Mouse (Mus musculus) heart, adult 18-20 months (tissue): Measurements from ENCODE around the gene Ccdc130. TPM values are rescaled to one million over a fixed set of nuclear protein-coding genes. Genes with fewer than 3 reads are reported as not detected.

Source experiments
- DNase-seq, 2 experiments: peaks; one replicate each; pipeline ENCODE4 v3.0.0; 2021 to 2022; ENCODE audit warnings: mixed read lengths in 1 of 2
- long read RNA-seq, 2 experiments: library from polyadenylated mRNA; stranded (forward); transcript quantifications; one replicate each; pipeline ENCODE4 v2.0.0; 2021
- total RNA-seq, 2 experiments: library from RNA; stranded (reverse); gene quantifications; 2 replicates each; pipeline ENCODE4 v1.2.3; 2021

The Ccdc130 gene
- 10 to 100 TPM in 1 of 2 experiments, 1 to 10 TPM in 1; 8.8 to 11.0 TPM for total RNA-seq
- long read RNA-seq, experiment 1, partial matches to known transcripts = 1 of 4 reads
- long read RNA-seq, experiment 1, other reads (novel, unspliced or antisense) = 2 of 4 reads
- long read RNA-seq, experiment 2, transcript Ccdc130-202 (10 exons, 2,119 nt) = major isoform, 5 of 8 reads
- long read RNA-seq, experiment 2, partial matches to known transcripts = 3 of 8 reads
- long read RNA-seq, experiment 2, other reads (novel, unspliced or antisense) = 0 of 8 reads

DNA sequence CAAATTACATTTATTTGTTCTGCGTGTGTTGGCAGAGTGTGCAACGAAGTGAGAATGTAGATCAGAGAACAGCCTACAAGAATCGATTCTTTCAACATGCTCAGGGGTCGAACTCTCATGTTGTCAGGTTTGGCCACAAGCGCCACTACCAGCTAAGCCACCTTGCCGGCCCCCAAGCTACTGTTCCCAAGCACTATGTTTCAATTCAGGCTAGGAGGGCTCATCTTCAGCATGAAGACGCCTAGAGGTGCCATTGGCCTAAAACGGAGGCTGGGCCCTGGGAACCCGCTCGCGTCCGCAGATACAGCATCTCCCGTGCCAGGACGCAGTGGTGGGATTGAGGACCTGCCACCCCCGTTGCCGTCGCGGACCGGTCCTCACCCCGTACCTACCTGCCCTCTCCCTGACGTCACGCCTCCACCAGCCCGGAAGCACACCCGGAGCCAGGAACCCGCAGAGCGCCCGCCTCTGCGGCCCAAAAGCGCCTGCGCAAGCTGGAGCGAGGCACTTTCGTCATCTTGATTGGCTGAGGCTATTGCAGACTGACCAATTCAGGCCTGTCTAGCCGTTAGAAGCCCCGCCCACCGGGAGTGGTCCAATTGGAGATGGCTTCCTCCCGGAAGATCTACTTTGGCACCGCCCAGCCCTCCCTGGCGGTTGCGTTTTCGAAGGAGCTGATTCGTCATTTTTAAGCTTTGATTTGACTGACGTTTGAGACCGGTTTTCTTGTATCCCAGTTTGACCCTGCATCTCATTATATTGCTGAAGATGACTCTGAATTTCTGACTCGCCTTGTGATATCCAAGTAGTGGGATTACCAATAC, at the start of gene Ccdc130:
Gene Ccdc130 (minus strand): TSS at position 431 of the 824 bp plus-strand sequence.
- DNase-seq = peak; percentile 100

DNA sequence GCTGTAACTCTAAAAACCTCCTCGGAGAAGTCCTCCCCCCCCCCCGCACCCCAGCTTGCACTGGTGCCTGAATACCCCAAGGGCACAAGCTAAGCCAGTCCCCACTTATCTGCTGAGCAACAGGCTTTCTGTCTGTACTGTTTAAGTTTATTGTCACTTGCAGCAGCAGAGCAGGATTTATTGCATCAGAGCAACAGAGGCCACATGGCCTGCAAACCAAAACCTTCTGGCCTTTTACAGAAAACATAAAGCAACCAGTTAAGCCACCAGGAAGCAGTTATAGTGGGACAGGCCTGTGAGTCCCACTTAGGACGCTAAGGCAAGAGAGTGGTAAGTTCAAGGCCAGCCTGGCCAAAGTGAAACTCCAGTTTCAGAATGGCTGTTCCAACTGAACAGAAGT, 38.2 kb upstream of the Ccdc130 start:
- no peak for DNase-seq

DNA sequence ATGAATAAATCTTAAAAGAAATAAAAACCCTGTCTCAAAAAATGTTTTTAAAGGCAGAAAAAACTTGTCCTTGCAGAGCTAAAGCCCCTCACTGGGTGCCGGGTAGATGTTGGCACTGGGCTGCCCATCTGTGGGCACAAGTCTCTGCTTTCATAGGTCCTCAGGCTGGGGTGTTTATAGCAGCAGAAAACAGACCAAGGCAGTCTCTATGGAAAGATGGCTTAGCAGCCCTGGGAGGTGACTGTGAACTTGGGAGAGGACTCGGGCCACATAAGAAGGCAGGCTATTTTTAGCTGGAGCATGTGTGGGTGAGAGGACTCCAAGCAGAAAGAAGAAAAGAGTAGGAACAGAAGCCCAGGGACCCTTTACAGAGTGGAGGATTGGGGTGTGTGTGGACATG, 33.8 kb upstream of the Ccdc130 start:
- DNase-seq = peak; percentile 16 to 30

DNA sequence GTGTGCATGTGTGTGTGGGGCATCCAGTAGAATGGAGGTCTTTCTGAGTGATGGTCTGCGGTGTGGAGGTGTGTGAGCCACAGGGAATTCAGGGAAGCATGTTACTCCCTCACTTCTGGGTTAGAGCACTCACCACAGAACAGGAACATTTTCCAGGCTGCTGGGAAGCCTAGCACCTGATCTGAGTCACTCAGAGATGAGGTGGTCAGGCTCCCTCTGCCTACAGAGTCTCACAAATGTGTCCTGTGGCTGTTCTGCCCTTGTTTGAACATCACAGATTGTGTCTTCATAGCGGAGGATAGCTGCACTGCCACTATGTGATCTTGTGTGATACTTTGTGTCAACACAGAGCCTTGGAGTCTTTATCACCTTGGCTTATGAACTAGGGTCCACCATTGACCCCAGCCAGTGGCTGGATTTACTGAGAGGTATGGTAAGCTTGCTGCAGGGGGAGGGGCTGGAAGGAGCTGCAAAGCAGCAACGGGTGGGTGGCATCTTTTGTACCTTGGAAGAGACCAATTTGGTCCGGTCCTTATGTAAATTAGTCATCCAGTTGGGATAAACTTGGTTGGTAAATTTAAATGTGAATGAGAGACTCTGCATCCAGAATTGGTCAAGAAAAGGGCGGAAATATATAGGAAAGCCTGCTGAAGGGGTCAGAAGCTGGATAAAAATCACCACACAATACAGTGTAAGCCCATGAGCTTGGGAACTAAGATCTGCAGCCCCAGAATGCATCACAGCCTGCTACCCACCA, 27.0 kb upstream of the Ccdc130 start:
- DNase-seq = no peak

DNA sequence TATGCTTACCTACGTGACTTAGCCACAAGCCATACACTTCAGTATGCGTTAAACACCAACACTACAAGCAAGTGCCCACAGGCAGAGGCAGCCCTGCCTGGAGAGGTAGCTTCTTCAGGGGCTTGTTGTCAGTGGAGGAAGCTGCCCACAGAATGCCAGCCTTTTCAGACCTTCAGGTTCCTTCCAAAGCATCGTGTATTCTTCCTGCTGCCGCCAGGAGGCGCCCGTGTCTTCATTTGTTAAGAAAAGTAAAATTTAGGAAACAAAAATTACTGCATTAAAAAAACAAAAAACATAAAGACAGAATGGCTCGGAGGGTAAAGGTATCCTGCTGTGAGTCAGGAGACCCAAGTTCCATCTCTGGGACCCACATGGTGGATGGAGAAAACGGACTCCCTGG, 21.5 kb upstream of the Ccdc130 start:
- DNase-seq = peak in 1 of 2 experiments; percentile 68

DNA sequence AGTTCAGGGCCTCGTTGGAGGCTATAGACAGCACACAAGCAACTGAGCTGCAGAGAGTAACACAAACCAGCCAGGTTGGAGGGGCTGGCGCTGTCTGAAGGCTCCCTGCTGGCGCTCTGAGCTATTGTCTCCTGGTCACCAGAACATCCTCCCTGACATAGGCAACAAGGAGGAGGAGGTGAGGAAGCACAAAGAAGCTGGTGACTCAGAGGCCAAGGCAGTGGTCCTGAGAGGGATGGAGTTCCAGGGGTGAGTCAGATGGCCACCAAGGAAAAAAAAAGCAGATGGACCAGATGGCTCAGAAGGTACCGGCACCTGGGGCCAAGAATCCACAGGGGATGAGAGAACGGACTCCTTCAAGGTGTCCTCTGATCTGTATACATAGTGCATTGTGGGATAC, 20.9 kb upstream of the Ccdc130 start:
- no peak for DNase-seq

DNA sequence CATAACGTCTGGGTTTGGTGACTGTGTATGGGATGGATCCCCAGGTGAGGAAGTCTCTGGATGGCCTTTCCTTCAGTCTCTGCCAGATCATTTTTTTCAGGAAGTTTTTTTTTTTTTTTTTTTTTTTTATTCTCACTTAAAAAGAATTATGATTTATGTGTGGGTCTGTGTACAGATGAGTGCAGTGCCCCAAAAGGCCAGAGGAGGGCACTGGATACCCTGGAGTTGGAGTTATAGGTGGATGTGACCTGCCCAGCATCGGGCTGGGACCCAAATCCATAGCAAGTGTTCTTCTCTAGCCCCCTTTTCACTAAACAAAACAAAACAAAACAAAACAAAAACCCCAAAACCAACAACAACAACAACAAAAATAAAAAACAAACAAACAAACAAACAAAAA, 18.7 kb upstream of the Ccdc130 start:
- DNase-seq = no peak

DNA sequence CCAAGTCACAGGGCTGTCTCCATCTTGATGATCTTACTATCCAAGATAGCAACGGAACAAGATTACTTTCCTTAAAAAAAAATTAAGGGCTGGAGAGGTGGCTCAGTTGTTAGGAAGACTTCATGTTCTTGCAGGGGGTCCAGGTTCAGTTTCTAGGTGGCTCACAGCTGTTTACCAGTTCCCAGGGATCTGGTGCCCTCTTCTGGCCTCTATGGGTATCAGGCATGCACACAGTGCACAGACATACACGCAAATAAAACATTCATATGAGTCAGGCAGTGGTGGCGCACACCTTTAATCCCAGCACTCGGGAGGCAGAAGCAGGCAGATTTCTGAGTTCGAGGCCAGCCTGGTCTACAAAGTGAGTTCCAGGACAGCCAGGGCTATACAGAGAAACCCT, 15.5 kb upstream of the Ccdc130 start:
- peak; percentile 60 to 66 for DNase-seq

DNA sequence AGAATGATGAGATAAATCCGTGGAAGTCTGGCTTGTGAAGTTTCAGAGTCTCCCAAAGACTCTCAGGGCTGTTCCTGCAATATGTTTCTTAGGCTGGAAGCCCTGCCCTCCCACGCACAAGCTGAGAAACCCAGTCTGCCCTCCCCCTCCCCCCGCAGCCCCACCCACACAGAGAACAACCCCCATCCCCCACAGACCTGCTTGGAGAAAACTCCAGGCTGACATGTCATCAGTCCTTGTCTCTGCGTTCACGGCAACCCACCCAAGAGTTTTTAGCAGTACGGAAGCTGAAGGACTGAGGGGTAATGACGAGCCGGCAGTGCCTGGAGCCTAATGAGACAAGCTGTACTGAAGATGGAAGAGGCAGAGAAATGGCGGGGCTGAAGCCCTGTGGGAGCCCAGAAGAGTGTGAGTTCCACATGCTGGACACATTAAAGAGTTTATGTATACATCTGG, 14.5 kb upstream of the Ccdc130 start:
- DNase-seq = peak; percentile 30 to 53

DNA sequence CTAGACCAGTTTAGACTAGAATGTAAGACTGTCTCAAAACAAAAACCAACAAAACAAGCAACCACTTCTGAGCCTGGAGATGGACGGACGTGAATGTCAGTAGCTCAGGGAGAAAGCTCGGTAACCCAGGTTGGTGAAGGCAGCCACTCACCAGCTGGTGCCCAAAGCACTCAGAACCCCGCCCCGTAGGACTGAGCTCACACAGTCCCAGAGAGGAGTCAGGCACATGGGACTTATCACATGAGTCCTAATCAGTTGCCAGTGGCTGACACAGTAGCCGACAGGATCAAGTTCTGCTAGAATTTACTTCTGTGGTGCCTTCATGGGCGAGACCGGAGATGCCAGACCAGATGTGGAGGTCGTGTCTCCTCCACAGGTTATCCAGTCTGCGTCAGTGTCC, 10.6 kb upstream of the Ccdc130 start:
- no peak for DNase-seq

DNA sequence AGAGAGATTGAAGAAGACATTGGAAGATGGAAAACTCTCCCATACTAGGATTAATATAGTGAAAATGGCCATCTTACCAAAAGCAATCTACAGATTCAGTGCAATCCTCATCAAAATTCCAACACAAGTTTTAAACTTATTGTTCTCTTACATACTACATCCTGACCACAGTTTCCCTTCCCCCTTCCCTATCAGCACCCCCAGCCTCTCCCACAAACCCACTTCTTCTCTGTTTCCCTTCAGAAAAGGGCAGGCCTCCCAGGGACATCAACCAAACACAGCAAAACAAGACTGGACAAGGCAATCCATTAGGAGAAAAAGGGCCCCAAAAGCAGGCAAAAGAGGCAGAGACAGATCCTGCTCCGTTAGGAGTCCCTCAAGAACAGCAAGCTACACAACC, 6.3 kb upstream of the Ccdc130 start:
- DNase-seq = no peak

DNA sequence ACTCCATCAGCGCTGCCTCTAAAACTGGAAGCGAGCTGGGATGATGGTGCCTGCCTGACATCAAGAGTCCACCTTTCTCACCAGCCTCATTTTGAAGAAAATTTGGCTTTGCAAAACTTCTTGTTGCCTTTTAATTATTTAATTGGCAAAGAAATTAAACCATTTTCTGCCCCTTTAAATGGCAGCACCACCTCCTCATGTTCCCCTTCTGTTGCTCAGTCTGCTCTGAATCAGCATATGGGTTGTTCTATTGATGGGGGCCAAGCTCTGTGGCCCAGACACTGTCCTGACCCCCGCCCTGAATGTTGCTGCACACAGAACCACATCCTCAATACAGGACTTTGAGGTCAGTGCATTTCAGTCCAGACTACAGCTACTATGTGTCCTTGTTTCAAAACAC, 3.8 kb upstream of the Ccdc130 start:
- no peak for DNase-seq

DNA sequence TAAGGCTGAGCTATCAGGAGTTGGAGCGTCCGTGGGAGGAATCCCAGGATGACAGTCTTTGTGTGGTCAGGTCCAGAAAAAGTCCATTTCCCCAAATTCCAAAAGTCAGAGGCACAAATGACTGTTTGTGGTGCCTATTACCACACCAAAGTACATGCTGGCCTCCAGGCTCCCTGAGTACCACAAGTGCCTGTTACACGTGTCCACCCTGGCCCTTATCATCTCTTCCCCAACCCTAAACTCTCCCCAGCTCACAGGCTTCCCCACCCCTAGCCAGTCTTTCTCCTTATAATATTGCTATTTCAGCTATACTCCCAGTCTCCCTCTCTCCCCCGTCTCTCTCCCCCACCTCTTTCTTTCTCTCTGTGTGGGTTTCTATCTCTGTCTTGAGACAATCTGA, 2.1 kb upstream of the Ccdc130 start:
- no peak for DNase-seq

DNA sequence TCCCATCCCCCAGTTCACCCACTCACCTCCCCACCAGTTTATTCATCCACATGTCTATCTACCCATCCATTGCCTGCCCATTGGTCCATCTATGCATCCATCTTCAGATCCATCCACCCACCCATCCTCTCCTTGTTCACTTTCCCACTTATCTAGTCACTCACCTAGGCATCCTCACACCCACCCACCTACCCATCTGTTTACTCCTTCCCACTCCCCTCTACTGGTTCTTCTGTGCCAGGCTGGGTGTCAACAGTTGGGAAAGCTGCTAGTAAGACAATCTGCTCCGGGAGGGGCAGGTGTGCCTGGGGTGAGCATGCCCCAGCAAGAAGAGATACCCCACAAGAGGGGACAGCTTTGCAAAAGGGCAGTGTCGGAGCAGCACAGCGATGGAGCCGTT, 9.1 kb downstream of the Ccdc130 start:
- DNase-seq = no peak

DNA sequence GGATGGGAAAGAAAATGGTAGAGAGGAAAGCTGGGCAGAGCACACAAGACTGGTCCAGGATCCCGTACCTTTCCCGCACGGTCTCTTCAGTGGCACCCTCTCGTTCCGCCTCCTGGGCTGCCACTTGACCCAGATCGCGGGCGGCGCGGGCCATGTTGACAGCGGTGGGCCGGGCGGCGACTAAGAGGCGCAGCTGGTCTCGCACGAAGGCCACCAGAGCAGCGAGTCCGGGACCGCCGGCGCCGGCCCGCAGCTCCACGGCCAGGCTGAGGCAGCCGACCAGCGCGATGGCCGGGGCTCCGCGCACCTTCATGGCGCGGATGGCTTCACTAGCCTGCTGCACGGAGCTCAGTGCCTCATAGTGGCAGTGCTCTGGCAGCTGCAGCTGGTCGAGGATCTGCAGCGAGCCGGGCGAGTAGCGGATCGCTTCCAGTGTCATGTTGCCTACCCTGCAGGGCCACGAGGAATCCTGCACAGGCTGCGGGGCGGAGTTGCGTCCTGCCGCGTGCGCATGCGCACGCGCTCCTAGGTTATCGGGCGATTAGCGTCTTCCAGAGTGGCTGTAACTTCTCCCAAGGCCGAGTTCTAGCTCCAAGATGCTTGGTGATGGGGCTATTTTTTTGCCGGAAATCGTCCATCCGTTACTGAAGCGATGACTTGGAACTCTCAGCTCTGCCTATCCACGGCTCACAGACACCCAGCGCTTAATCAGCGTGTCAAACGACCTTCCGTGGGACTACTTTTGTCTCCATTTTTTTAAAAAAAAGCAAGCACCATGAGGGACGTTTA, 13.2 kb downstream of the Ccdc130 start, which contains the start of gene Mri1:
Gene Mri1 (minus strand): TSS at position 505 of the 789 bp plus-strand sequence.
- DNase-seq = peak; percentile 85 to 88

DNA sequence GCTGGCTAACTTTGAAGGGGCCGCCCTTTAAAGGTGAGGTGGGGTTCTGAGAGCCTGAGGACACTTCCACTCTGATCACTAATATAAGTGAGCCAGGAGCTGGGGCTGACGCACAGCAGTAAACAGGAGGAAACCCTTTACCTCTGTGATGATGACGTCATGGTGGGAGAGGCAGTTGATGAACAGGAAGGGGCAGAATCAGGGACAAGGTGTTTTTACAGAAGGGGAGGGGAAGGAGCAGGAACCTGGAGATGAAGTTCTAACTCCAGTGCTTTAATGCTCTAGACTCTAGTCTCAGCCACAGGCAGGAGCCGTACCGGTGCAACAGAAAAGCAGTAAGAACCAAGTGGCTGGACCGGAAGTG, 13.7 kb downstream of the Ccdc130 start:
- no peak for DNase-seq

DNA sequence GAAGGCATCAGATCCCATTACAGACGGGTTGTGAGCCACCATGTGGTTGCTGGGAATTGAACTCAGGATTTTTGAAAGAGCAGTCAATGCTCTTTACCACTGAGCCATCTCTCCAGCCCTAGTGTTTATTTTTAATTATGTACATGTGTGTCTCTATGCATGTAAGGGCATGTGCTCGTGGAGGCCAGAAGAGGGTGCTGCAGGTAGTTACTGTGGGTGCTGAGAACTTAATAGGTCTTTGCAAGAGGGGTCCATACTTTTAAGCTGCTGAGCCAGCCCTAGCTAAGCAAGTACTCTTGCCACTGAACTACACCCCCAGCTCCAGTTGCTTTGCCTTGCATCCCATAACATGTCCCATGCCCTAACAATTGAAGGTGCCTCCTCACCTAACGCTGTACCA, 14.3 kb downstream of the Ccdc130 start:
- no peak for DNase-seq

DNA sequence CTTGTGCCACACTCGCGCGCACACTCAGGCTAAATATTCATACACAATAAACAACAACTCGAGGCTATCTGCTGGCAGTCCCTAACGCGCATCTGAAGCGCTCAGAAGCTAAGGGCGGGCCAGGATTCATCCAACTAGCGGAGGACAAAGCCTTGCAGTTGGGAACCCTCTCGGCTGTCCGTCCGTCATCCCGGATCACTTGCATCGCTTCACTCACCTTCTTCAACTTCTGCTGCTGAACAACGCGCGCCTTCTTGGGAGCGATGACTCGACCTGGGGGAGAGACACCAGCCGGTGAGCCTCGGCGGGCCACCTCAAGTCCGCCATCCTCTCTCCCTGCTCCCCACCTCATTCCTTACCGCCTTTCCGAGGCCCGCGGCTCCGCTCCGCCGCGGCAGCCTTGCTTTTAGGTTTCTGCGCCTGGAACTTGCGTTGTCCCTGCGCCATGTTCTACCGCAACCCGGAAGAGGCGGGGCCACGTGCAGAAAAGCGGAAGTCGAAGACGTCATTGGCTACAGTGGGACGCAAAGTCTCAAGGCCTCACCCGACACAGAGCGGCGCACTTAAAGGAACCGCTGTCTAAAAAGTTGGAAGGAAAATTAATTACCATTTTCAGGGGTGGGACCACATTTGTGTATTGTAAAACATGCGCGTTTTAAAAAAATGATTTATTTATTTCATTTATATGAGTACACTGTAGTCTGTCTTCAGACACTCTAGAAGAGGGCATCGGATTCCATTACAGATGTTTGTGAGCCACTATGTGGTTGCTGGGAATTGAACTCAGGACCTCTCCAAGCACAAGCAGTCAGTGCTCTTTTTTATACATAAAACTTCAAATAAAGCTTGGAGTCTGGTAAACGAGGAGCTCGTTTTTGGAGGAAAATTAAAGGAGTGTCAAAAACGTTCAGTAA, 20.7 kb downstream of the Ccdc130 start, which contains the start of gene D8Ertd738e:
Gene D8Ertd738e (minus strand): TSS at position 463 of the 914 bp plus-strand sequence.
- peak; percentile 93 to 94 for DNase-seq

DNA sequence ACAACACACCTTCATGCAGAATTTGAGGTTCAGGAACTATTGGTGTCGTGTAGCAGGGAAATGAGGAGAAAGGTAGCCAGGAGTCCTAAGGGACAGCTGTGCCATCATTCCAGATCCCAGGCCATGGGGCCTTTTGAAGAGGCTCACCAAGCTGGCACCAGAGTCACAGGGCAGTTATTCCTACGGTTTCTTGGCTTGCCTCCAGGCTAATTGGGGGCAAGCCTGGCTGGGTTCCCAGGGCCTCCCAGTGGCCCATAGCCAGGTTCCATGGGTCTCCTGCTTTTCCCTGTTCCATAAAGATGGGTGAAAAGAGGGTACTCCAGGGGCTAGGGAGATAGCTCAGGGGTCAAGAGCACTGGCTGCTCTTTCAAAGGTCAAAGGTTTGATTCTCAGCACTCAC, 28.4 kb downstream of the Ccdc130 start:
- DNase-seq = no peak

DNA sequence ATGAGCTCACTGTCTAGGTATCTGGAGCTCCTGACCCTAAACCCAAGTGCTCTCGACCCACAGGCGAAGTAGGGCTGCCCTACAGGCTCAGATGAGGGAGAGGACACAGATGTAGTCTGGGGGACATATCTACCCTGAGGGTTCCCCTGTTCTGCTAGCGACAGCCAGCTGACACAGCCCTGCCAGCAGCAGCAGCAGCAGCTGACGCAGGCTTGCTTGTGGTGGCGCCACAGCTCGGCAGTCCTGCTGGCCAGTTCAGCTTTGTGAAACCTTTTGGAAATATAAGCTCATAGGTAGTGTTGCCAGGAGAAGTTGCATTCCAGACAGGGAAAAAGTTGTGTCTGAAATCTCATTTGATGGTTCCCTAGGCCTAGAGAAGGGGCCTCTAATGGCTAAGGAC, 29.0 kb downstream of the Ccdc130 start:
- DNase-seq = no peak
